Mouse (Mus musculus): ENCODE measurements around the gene Ttc27.

GRCm38 (mm10) chr17:74863845-74864244 lies 146.3 kb downstream of the Ttc27 start:
- TF ChIP-seq NELFE (IDR thresholded peaks at IDR 0.05; ENCODE audit: low read depth, low read length) (no peak; the same call in 1 of the 2 replicates), TCF12 (IDR thresholded peaks at IDR 0.05; ENCODE audit: low read depth, low read length) (peak; percentile 71; the same call in 1 of the 2 replicates), GATA1 (IDR thresholded peaks at IDR 0.05; ENCODE audit: low read depth, low read length) (peak; percentile 81), CTCF (IDR thresholded peaks at IDR 0.05 in 2 of 3, conservative IDR thresholded peaks at IDR 0.05 in 1 of 3; ENCODE audit: control insufficient read depth in 1 of 3, insufficient read depth in 1 of 3, low read depth in 2 of 3, low read length in 3 of 3, poor library complexity in 1 of 3, severe bottlenecking in 1 of 3) (no peak), EP300 (IDR thresholded peaks at IDR 0.05; ENCODE audit: low read depth in 1 of 2, low read length in 2 of 2) (peak; percentile 78 to 88), MYB (IDR thresholded peaks at IDR 0.05; ENCODE audit: low read depth, low read length) (0 out of 2 replicates have a peak, but pooled peaks have one; percentile 55), USF2 (IDR thresholded peaks at IDR 0.05; ENCODE audit: borderline replicate concordance in 1 of 2, insufficient read depth in 1 of 2, low read depth in 1 of 2, low read length in 2 of 2) (no peak), KAT2A (conservative IDR thresholded peaks at IDR 0.05; ENCODE audit: low read depth, low read length) (no peak), POLR2A (IDR thresholded peaks at IDR 0.05; ENCODE audit: control insufficient read depth in 1 of 2, insufficient read depth in 1 of 2, low read depth in 1 of 2, low read length in 2 of 2, poor library complexity in 1 of 2) (peak in 1 of 2 experiments; percentile 38; a peak in 1 of 4 replicates), RAD21 (IDR thresholded peaks at IDR 0.05; ENCODE audit: low read depth, low read length) (no peak)
